Mouse (Mus musculus): Measurements from ENCODE around the gene Nfkbil1. TPM values are rescaled to one million over a fixed set of nuclear protein-coding genes. Genes with fewer than 3 reads are reported as not detected.

The Nfkbil1 gene
- polyA plus RNA-seq, 1 experiment: 36.3 TPM

- H3K27ac ChIP-seq (ENCODE audit: insufficient read depth, low read depth, low read length): peak within 1 kb of the TSS; percentile 20; the same call in 1 of the 2 replicates
- no peak within 1 kb of the TSS for H3K4me3 ChIP-seq (ENCODE audit: low read depth, low read length)
- no peaks in the 10 kb centered on the region for H3K27me3 ChIP-seq (ENCODE audit: control insufficient read depth, insufficient read depth, low read length)
- TF ChIP-seq CTCF (IDR thresholded peaks at IDR 0.05; ENCODE audit: extremely low read depth, insufficient read length, insufficient replicate concordance, low read depth, low read length) (no peak), POLR2A (IDR thresholded peaks at IDR 0.05; ENCODE audit: low read depth, low read length) (no peak)
- 60% methylated on average over 2 of the region's 2 CpGs for WGBS
- no peaks in the 10 kb centered on the region for H3K36me3 ChIP-seq (ENCODE audit: control insufficient read depth, insufficient read depth, low read length)
- peaks cover 18% of the 10 kb centered on the region for H3K4me1 ChIP-seq (ENCODE audit: control insufficient read depth, insufficient read depth, insufficient read length, low read length)
Observed at GRCm38 (mm10) chr17:35175968-35176367, 59.6 kb downstream of the Nfkbil1 start, which contains the start of gene Aif1. TSS of gene Aif1 (minus strand) at chr17:35176068.

GRCm38 (mm10) chr17:35175382-35175781, 60.2 kb downstream of the Nfkbil1 start:
- H3K4me3 ChIP-seq (ENCODE audit: low read depth, low read length): no peak overlapping the region
- no peak overlapping the region for H3K27ac ChIP-seq (ENCODE audit: insufficient read depth, low read depth, low read length)
- WGBS: 75% methylated on average over 6 of the region's 6 CpGs
- H3K4me1 ChIP-seq (ENCODE audit: control insufficient read depth, insufficient read depth, insufficient read length, low read length): peaks cover 18% of the 10 kb centered on the region
- no peaks in the 10 kb centered on the region for H3K27me3 ChIP-seq (ENCODE audit: control insufficient read depth, insufficient read depth, low read length)
- TF ChIP-seq POLR2A (IDR thresholded peaks at IDR 0.05; ENCODE audit: low read depth, low read length) (no peak), CTCF (IDR thresholded peaks at IDR 0.05; ENCODE audit: extremely low read depth, insufficient read length, insufficient replicate concordance, low read depth, low read length) (no peak)
- H3K36me3 ChIP-seq (ENCODE audit: control insufficient read depth, insufficient read depth, low read length): no peaks in the 10 kb centered on the region

GRCm38 (mm10) chr17:35174201-35174977, 61.2 kb downstream of the Nfkbil1 start:
- no peak for TF ChIP-seq CTCF (IDR thresholded peaks at IDR 0.05; ENCODE audit: extremely low read depth, insufficient read length, insufficient replicate concordance, low read depth, low read length)
- no peak for TF ChIP-seq POLR2A (IDR thresholded peaks at IDR 0.05; ENCODE audit: low read depth, low read length)
- no peaks in the 10 kb centered on the region for H3K27me3 ChIP-seq (ENCODE audit: control insufficient read depth, insufficient read depth, low read length)
- H3K4me3 ChIP-seq (ENCODE audit: low read depth, low read length): no peak overlapping the region
- WGBS: 15% methylated on average over 8 of the region's 8 CpGs
- H3K36me3 ChIP-seq (ENCODE audit: control insufficient read depth, insufficient read depth, low read length): no peaks in the 10 kb centered on the region
- peak overlapping the region; percentile 79 for H3K27ac ChIP-seq (ENCODE audit: insufficient read depth, low read depth, low read length)
- H3K4me1 ChIP-seq (ENCODE audit: control insufficient read depth, insufficient read depth, insufficient read length, low read length): peaks cover 18% of the 10 kb centered on the region

GRCm38 (mm10) chr17:35173329-35173728, 62.3 kb downstream of the Nfkbil1 start:
- Histone ChIP-seq H3K4me1 (ENCODE audit: control insufficient read depth, insufficient read depth, insufficient read length, low read length) (peaks cover 18% of the 10 kb centered on the region), H3K27me3 (ENCODE audit: control insufficient read depth, insufficient read depth, low read length) (no peaks in the 10 kb centered on the region), H3K27ac (ENCODE audit: insufficient read depth, low read depth, low read length) (peak overlapping the region; percentile 79), H3K4me3 (ENCODE audit: low read depth, low read length) (no peak overlapping the region), H3K36me3 (ENCODE audit: control insufficient read depth, insufficient read depth, low read length) (no peaks in the 10 kb centered on the region)
- TF ChIP-seq POLR2A (IDR thresholded peaks at IDR 0.05; ENCODE audit: low read depth, low read length) (no peak), CTCF (IDR thresholded peaks at IDR 0.05; ENCODE audit: extremely low read depth, insufficient read length, insufficient replicate concordance, low read depth, low read length) (no peak)
- 74% methylated on average over 3 of the region's 3 CpGs for WGBS

- H3K27me3 ChIP-seq (ENCODE audit: control insufficient read depth, insufficient read depth, low read length): no peaks in the 10 kb centered on the region
- TF ChIP-seq CTCF (IDR thresholded peaks at IDR 0.05; ENCODE audit: extremely low read depth, insufficient read length, insufficient replicate concordance, low read depth, low read length): no peak
- no peak for TF ChIP-seq POLR2A (IDR thresholded peaks at IDR 0.05; ENCODE audit: low read depth, low read length)
- H3K36me3 ChIP-seq (ENCODE audit: control insufficient read depth, insufficient read depth, low read length): no peaks in the 10 kb centered on the region
- peak overlapping the region; percentile 39 for H3K4me3 ChIP-seq (ENCODE audit: low read depth, low read length)
- 73% methylated on average over 11 of the region's 11 CpGs for WGBS
- H3K4me1 ChIP-seq (ENCODE audit: control insufficient read depth, insufficient read depth, insufficient read length, low read length): peaks cover 18% of the 10 kb centered on the region
- peak overlapping the region; percentile 79 for H3K27ac ChIP-seq (ENCODE audit: insufficient read depth, low read depth, low read length)
Observed at GRCm38 (mm10) chr17:35172445-35173234, 63.0 kb downstream of the Nfkbil1 start.

Other genes with a start within 250 kb of the Nfkbil1 start
- gene Vars, start 234.8 kb downstream of the Nfkbil1 start, polyA plus RNA-seq (2012; rRNA removed): 123 and 182 TPM in 2 replicates
- 0.82 and 1.2 TPM in 2 replicates for gene Vwa7, start 219.2 kb downstream of the Nfkbil1 start, polyA plus RNA-seq (2012; rRNA removed)
- gene Sapcd1, start 207.8 kb downstream of the Nfkbil1 start, polyA plus RNA-seq (2012; rRNA removed): 0.87 and 1.0 TPM in 2 replicates
- 2.2 and 2.3 TPM in 2 replicates for gene Msh5, start 189.0 kb downstream of the Nfkbil1 start, polyA plus RNA-seq (2012; rRNA removed)
- 134 and 219 TPM in 2 replicates for gene Clic1, start 185.8 kb downstream of the Nfkbil1 start, polyA plus RNA-seq (2012; rRNA removed)
- gene Ddah2, start 176.8 kb downstream of the Nfkbil1 start, polyA plus RNA-seq (2012; rRNA removed): 8.5 and 14.5 TPM in 2 replicates
- gene Ly6g6c, start 170.4 kb downstream of the Nfkbil1 start, polyA plus RNA-seq (2012; rRNA removed): 9.3 and 9.9 TPM in 2 replicates
- 0.28 and 0.39 TPM in 2 replicates for gene Mpig6b, start 169.6 kb downstream of the Nfkbil1 start, polyA plus RNA-seq (2012; rRNA removed)
- gene Ly6g6e, start 158.9 kb downstream of the Nfkbil1 start, polyA plus RNA-seq (2012; rRNA removed): 1.3 and 19.4 TPM in 2 replicates
- gene Ly6g6d, start 157.7 kb downstream of the Nfkbil1 start, polyA plus RNA-seq (2012; rRNA removed): 7.2 and 10.7 TPM in 2 replicates
- 1.2 and 3.8 TPM in 2 replicates for gene Ly6g6f, start 150.2 kb downstream of the Nfkbil1 start, polyA plus RNA-seq (2012; rRNA removed)
- 114 and 183 TPM in 2 replicates for gene Abhd16a, start 146.5 kb downstream of the Nfkbil1 start, polyA plus RNA-seq (2012; rRNA removed)
- not detected in 2 replicates for gene Ly6g5c, start 127.5 kb downstream of the Nfkbil1 start, polyA plus RNA-seq (2012; rRNA removed)
- gene Ly6g5b, start 120.4 kb downstream of the Nfkbil1 start, polyA plus RNA-seq (2012; rRNA removed): 0.76 and 1.4 TPM in 2 replicates
- gene Gpank1, start 114.3 kb downstream of the Nfkbil1 start, polyA plus RNA-seq (2012; rRNA removed): 10.5 and 25.3 TPM in 2 replicates
- gene Csnk2b, start 113.7 kb downstream of the Nfkbil1 start, polyA plus RNA-seq (2012; rRNA removed): 226 and 448 TPM in 2 replicates
- 6.9 and 16.2 TPM in 2 replicates for gene D17H6S53E, start 109.4 kb downstream of the Nfkbil1 start, polyA plus RNA-seq (2012; rRNA removed)
- 0.15 and 0.25 TPM in 2 replicates for gene Apom, start 103.7 kb downstream of the Nfkbil1 start, polyA plus RNA-seq (2012; rRNA removed)
- gene Bag6, start 100.6 kb downstream of the Nfkbil1 start, polyA plus RNA-seq (2012; rRNA removed): 93.6 and 184 TPM in 2 replicates
- gene Prrc2a, start 70.9 kb downstream of the Nfkbil1 start, polyA plus RNA-seq (2012; rRNA removed): 177 and 352 TPM in 2 replicates
- 0.36 and 1.6 TPM in 2 replicates for gene Aif1, start 59.7 kb downstream of the Nfkbil1 start, polyA plus RNA-seq (2012; rRNA removed)
- 11.5 and 18.8 TPM in 2 replicates for gene Lst1, start 47.4 kb downstream of the Nfkbil1 start, polyA plus RNA-seq (2012; rRNA removed)
- 26.2 and 32.9 TPM in 2 replicates for gene Ltb, start 41.4 kb downstream of the Nfkbil1 start, polyA plus RNA-seq (2012; rRNA removed)
- gene Tnf, start 33.8 kb downstream of the Nfkbil1 start, polyA plus RNA-seq (2012; rRNA removed): 0.94 and 1.8 TPM in 2 replicates
- 0.47 and 0.66 TPM in 2 replicates for gene Lta, start 30.4 kb downstream of the Nfkbil1 start, polyA plus RNA-seq (2012; rRNA removed)
- gene Gm16181, start 15.0 kb downstream of the Nfkbil1 start, polyA plus RNA-seq (2012; rRNA removed): 0.22 TPM in 1 of 2 replicates, not detected in the other
- gene Atp6v1g2, start 2.1 kb downstream of the Nfkbil1 start, polyA plus RNA-seq (2012; rRNA removed): 1.0 and 2.8 TPM in 2 replicates
- 95.6 and 194 TPM in 2 replicates for gene Ddx39b, start 6.0 kb upstream of the Nfkbil1 start, polyA plus RNA-seq (2012; rRNA removed)
- gene H2-D1, start 26.9 kb upstream of the Nfkbil1 start, polyA plus RNA-seq (2012; rRNA removed): 776 and 1,546 TPM in 2 replicates
- gene H2-Q1, start 84.6 kb upstream of the Nfkbil1 start, polyA plus RNA-seq (2012; rRNA removed): 36.3 and 83.4 TPM in 2 replicates
- gene H2-Q2, start 106.5 kb upstream of the Nfkbil1 start, polyA plus RNA-seq (2012; rRNA removed): 554 and 1,052 TPM in 2 replicates
- 60.9 and 159 TPM in 2 replicates for gene H2-Q4, start 143.8 kb upstream of the Nfkbil1 start, polyA plus RNA-seq (2012; rRNA removed)
- gene H2-Q6, start 189.1 kb upstream of the Nfkbil1 start, polyA plus RNA-seq (2012; rRNA removed): 23.8 and 59.3 TPM in 2 replicates
- 74.1 and 186 TPM in 2 replicates for gene H2-Q7, start 203.4 kb upstream of the Nfkbil1 start, polyA plus RNA-seq (2012; rRNA removed)
- gene H2-Q10, start 234.3 kb upstream of the Nfkbil1 start, polyA plus RNA-seq (2012; rRNA removed): 8.5 and 12.0 TPM in 2 replicates